8 mouse cellular contexts compared by ENCODE assay signal in the genomic region with DNA sequence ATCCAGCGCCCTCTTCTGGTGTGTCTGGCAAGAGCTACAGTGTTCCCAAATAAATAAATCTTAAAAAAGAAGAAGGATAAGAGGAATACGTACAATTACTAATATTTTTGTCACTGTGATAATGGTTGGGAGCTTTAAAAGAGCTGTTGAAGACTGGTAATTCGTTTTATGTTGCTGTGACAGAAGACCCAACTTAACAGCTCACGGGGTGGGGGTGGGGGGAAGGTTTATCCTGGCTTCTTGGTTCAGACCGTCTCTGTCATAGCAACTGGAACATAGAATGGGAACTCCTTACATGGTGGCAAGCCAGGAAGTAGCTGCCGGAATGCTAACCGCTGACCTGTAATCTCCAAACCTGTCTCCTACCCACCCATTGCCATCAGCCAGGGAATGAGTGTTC. TPM values are rescaled to one million over a fixed set of nuclear protein-coding genes. Genes with fewer than 3 reads are reported as not detected.
DNase-seq lines count a peak whose midpoint lies in the region; ATAC-seq and TF ChIP-seq lines count a peak whose summit lies in the region.

A gene (plus strand): TSS at position 301 of the 400 bp plus-strand sequence.

- H3K9ac ChIP-seq in liver, adult 2 months (ENCODE audit: low read depth, low read length), result no peak within 1 kb of the TSS
- H3K9ac ChIP-seq in midbrain, embryonic 14.5 days (replicated peaks; ENCODE audit: low read length), result no peak within 1 kb of the TSS

- no peak for TF ChIP-seq CTCF in liver, adult 2 months (IDR thresholded peaks at IDR 0.05; ENCODE audit: low read depth, low read length)

- H3K4me3 ChIP-seq in liver, adult 2 months (ENCODE audit: insufficient read depth, low read depth, low read length), result no peak within 1 kb of the TSS
- H3K4me3 ChIP-seq in heart, embryonic 10.5 days, result no peak within 1 kb of the TSS
- no peak within 1 kb of the TSS for H3K4me3 ChIP-seq in midbrain, embryonic 14.5 days (replicated peaks; ENCODE audit: low read depth, low read length)

- no peak within 1 kb of the TSS for H3K4me2 ChIP-seq in midbrain, embryonic 14.5 days (ENCODE audit: low read length)

- no peaks in the 10 kb centered on the region for H3K27me3 ChIP-seq in liver, adult 2 months (ENCODE audit: control insufficient read depth, insufficient read depth, low read length)
- H3K27me3 ChIP-seq in heart, embryonic 10.5 days (ENCODE audit: insufficient read depth, poor library complexity, severe bottlenecking), result no peaks in the 10 kb centered on the region
- no peaks in the 10 kb centered on the region for H3K27me3 ChIP-seq in midbrain, embryonic 14.5 days (ENCODE audit: control insufficient read depth, insufficient read depth, low read length)

- no peak for ATAC-seq in common myeloid progenitor, adult 5-6 weeks (replicated peaks; ENCODE audit: low read depth, poor library complexity, severe bottlenecking)
- no peak for ATAC-seq in midbrain, embryonic 14.5 days (ENCODE audit: low FRiP score, low TSS enrichment)

- H3K4me1 ChIP-seq in liver, adult 2 months (ENCODE audit: control insufficient read depth, insufficient read depth, low read length), result peaks cover 13% of the 10 kb centered on the region
- H3K4me1 ChIP-seq in heart, embryonic 10.5 days, result peaks cover 3% of the 10 kb centered on the region; the same call in 1 of the 2 replicates
- H3K4me1 ChIP-seq in midbrain, embryonic 14.5 days (ENCODE audit: control insufficient read depth, insufficient read depth, low read length), result no peaks in the 10 kb centered on the region

- no peaks in the 10 kb centered on the region for H3K9me3 ChIP-seq in heart, embryonic 10.5 days
- no peaks in the 10 kb centered on the region for H3K9me3 ChIP-seq in midbrain, embryonic 14.5 days (ENCODE audit: control insufficient read depth, low read length)

- H3K79me2 ChIP-seq in liver, adult 2 months (ENCODE audit: control insufficient read depth, insufficient read depth, low read length), result no peaks in the 10 kb centered on the region

- peak within 1 kb of the TSS; percentile 78 for H3K27ac ChIP-seq in liver, adult 2 months (replicated peaks; ENCODE audit: insufficient read depth, low read depth, low read length)
- no peak within 1 kb of the TSS for H3K27ac ChIP-seq in heart, embryonic 10.5 days
- no peak within 1 kb of the TSS for H3K27ac ChIP-seq in midbrain, embryonic 14.5 days (replicated peaks; ENCODE audit: low read depth, low read length)

- no peak for TF ChIP-seq POLR2A in liver, adult 2 months (IDR thresholded peaks at IDR 0.05; ENCODE audit: extremely low read depth, insufficient read depth, low read length)

- no peak for DNase-seq in liver, adult 2 months (ENCODE audit: extremely low read depth, low read depth, low spot score)
- DNase-seq in liver, result no peak
- no peak for DNase-seq in heart, embryonic 10.5 days (ENCODE audit: low spot score)
- DNase-seq in layer of hippocampus, postnatal 25 days (ENCODE audit: extremely low spot score in 1 of 2, low spot score in 1 of 2), result no peak
- DNase-seq in midbrain, embryonic 14.5 days, result no peak
- DNase-seq in embryo, embryonic 11 days, result no peak
- no peak for DNase-seq in retina, embryonic 14.5 days (ENCODE audit: low spot score)

- peaks cover 16% of the 10 kb centered on the region for H3K36me3 ChIP-seq in liver, adult 2 months (ENCODE audit: control insufficient read depth, insufficient read depth, low read length)
- peaks cover 31% of the 10 kb centered on the region for H3K36me3 ChIP-seq in heart, embryonic 10.5 days
- H3K36me3 ChIP-seq in midbrain, embryonic 14.5 days (ENCODE audit: control insufficient read depth, insufficient read depth, low read length), result peaks cover 34% of the 10 kb centered on the region

- WGBS in liver, adult 2 months, result 81% methylated on average over 7 of the region's 7 CpGs
- WGBS in heart, embryonic 10.5 days, result 75% methylated on average over 7 of the region's 7 CpGs
- WGBS in midbrain, embryonic 14.5 days, result 81% methylated on average over 7 of the region's 7 CpGs

RNA-seq across cellular contexts. Expression of the gene that starts here (rescaled TPM):
- 19.8 and 26.6 TPM in 2 replicates for total RNA-seq in liver, adult 2 months (2014; rRNA removed)
- 28.9 and 34.3 TPM in 2 replicates for polyA plus RNA-seq in liver, adult 2 months (2012; rRNA removed)
- 42.8 and 55.1 TPM in 2 replicates for total RNA-seq in common myeloid progenitor, adult 5-6 weeks (2017)
- 30.9 and 35.7 TPM in 2 replicates for polyA plus RNA-seq in heart, embryonic 10.5 days (2016; fragmentation: Nextera tagmentation; extraction: Ambion mirVana)
- total RNA-seq in layer of hippocampus, postnatal 25 days (2021), result 10 to 100 TPM; 35.2 to 43.5 TPM
- polyA plus RNA-seq in midbrain, embryonic 14.5 days (2014; fragmentation: Nextera tagmentation; extraction: Ambion mirVana), result 29.5 and 33.2 TPM in 2 replicates
